Mouse (Mus musculus): ENCODE measurements at regions not wholly inside any gene's neighbourhood (a gene's known extent, or its start where the extent isn't known, plus 50 kb on each side); places are given as distances from the start of the nearest gene placed in this dataset.

GRCm38 (mm10) chr3:66510455-66510854 lies 213.8 kb upstream of the Veph1 start:
- 0 out of 2 replicates have a peak, but pooled peaks cover 20% of the 10 kb centered on the region for H3K27me3 ChIP-seq (replicated peaks; ENCODE audit: low read depth, poor library complexity, severe bottlenecking)
- H3K36me3 ChIP-seq (replicated peaks): no peaks in the 10 kb centered on the region
- DNase-seq (ENCODE audit: low spot score): no peak
- WGBS: 70% methylated on average over 4 of the region's 4 CpGs
- H3K4me1 ChIP-seq: peaks cover 20% of the 10 kb centered on the region
- no peak overlapping the region for H3K27ac ChIP-seq (replicated peaks)
- no peaks in the 10 kb centered on the region for H3K9me3 ChIP-seq
- no peak overlapping the region for H3K4me3 ChIP-seq

GRCm38 (mm10) chr3:66506125-66506524 lies 209.5 kb upstream of the Veph1 start:
- peak; percentile 60 for DNase-seq (ENCODE audit: low spot score)
- no peak overlapping the region for H3K27ac ChIP-seq (replicated peaks)

DNA sequence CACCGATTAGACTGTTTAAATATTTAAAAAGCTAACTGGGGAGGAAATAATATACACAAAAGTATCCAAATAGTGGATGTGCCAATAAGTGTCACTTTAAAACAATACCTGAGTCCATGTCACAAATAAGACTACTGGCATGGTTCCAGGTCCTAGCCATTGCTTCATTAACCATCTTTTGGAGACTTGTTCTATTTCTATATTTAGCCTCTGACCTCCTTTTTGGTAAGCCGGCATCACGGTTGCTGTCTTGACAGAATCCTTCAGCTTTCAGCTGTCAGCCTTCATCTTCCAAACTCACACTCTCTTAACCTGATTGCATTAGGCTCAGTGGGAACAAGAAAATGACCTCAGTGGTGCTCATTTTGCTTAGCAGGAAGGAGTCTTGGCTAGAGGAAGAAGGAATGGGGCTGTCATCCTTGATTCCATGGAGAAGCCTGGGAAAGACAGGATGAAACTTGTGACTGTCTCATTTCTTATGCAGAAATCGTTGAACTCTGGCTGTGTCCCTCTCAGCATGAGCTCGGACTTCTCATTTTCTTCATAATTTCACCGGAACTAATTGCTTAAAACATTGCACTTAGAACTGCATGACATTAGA lies 208.9 kb upstream of the Veph1 start:
- H3K27me3 ChIP-seq (replicated peaks; ENCODE audit: low read depth, poor library complexity, severe bottlenecking): peaks cover 27% of the 10 kb centered on the region
- no peaks in the 10 kb centered on the region for H3K36me3 ChIP-seq (replicated peaks)
- H3K4me1 ChIP-seq: peaks cover 37% of the 10 kb centered on the region
- no peak overlapping the region for H3K4me3 ChIP-seq
- no peaks in the 10 kb centered on the region for H3K9me3 ChIP-seq
- peak; percentile 11 for DNase-seq (ENCODE audit: low spot score)
- WGBS: 41% methylated on average over 6 of the region's 6 CpGs
- no peak overlapping the region for H3K27ac ChIP-seq (replicated peaks)

More at GRCm38 (mm10) chr3:66506125-66506524, 209.5 kb upstream of the Veph1 start:
- H3K4me3 ChIP-seq: no peak overlapping the region
- no peaks in the 10 kb centered on the region for H3K36me3 ChIP-seq (replicated peaks)
- H3K9me3 ChIP-seq: no peaks in the 10 kb centered on the region
- peaks cover 30% of the 10 kb centered on the region; the same call in 1 of the 2 replicates for H3K27me3 ChIP-seq (replicated peaks; ENCODE audit: low read depth, poor library complexity, severe bottlenecking)
- H3K4me1 ChIP-seq: peaks cover 37% of the 10 kb centered on the region

DNA sequence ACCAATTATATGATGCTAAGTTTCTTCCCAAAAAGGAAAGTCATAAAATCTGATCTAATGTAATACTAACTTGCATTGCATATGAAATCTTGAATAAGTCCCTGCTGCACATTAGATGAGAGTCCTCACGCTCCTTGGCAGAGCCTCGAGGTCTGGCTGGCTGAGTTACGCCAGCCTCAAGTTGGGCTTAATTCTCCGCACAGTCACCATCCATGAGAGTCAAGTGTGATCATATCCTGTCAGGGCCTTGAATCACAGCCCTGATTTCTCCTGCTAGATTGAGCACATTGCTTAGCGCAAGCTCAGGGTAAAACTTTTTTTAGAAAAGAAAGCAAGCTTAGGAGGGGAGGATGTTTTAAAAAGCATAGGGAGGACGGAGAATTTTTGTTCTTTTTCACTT lies 208.1 kb upstream of the Veph1 start:
- no peak for DNase-seq (ENCODE audit: low spot score)
- 80% methylated on average over 6 of the region's 6 CpGs for WGBS
- Histone ChIP-seq H3K4me1 (peaks cover 37% of the 10 kb centered on the region), H3K9me3 (no peaks in the 10 kb centered on the region), H3K4me3 (no peak overlapping the region), H3K27me3 (replicated peaks; ENCODE audit: low read depth, poor library complexity, severe bottlenecking) (peaks cover 22% of the 10 kb centered on the region), H3K36me3 (replicated peaks) (no peaks in the 10 kb centered on the region), H3K27ac (replicated peaks) (no peak overlapping the region)

GRCm38 (mm10) chr3:66503615-66504014 lies 207.0 kb upstream of the Veph1 start:
- 85% methylated on average over 3 of the region's 3 CpGs for WGBS
- H3K27me3 ChIP-seq (replicated peaks; ENCODE audit: low read depth, poor library complexity, severe bottlenecking): peaks cover 22% of the 10 kb centered on the region
- H3K27ac ChIP-seq (replicated peaks): no peak overlapping the region
- H3K36me3 ChIP-seq (replicated peaks): no peaks in the 10 kb centered on the region
- no peak overlapping the region for H3K4me3 ChIP-seq
- H3K9me3 ChIP-seq: no peaks in the 10 kb centered on the region
- DNase-seq (ENCODE audit: low spot score): no peak
- H3K4me1 ChIP-seq: peaks cover 37% of the 10 kb centered on the region

GRCm38 (mm10) chr3:66501865-66502264 lies 205.2 kb upstream of the Veph1 start:
- WGBS: 56% methylated on average over 4 of the region's 4 CpGs
- peak; percentile 40 for DNase-seq (ENCODE audit: low spot score)
- H3K4me3 ChIP-seq: no peak overlapping the region
- H3K27ac ChIP-seq (replicated peaks): no peak overlapping the region
- no peaks in the 10 kb centered on the region for H3K36me3 ChIP-seq (replicated peaks)
- H3K27me3 ChIP-seq (replicated peaks; ENCODE audit: low read depth, poor library complexity, severe bottlenecking): peaks cover 20% of the 10 kb centered on the region
- no peaks in the 10 kb centered on the region for H3K9me3 ChIP-seq
- peaks cover 31% of the 10 kb centered on the region for H3K4me1 ChIP-seq

DNA sequence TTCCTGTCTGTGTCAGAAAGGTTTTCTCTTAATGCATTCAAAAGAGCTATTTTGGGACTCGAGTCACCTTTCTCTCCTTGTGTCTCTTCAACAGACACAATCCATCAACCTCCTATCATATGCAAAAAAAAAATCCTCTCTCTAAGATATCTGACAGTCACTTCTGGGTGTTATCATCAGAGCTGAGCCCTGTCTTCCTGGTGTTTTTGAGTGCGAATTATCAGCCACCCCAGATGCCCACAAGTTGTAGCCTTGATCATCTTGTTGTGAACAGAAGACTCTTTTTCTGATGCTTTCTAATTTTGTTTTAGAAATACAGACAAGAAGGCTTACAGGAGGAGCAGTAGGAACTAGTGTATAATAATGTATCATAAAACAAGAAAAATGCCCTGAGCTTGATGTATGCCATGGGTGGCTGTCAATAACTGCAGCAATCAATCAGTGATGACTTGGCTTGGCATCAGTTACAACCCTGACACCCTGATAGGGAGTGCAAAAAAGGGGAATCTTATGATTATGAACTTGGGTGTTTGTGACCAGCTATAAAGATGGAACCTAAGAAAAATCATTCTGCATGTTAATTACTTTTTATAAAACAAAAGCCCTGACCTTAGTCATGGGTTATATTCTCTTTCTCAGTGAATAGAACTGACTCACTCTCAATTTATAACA lies 197.9 kb upstream of the Veph1 start:
- no peak for DNase-seq (ENCODE audit: low spot score)
- WGBS: 81% methylated on average over 2 of the region's 2 CpGs
- Histone ChIP-seq H3K27me3 (replicated peaks; ENCODE audit: low read depth, poor library complexity, severe bottlenecking) (peaks cover 12% of the 10 kb centered on the region), H3K36me3 (replicated peaks) (no peaks in the 10 kb centered on the region), H3K4me3 (no peak overlapping the region), H3K4me1 (0 out of 2 replicates have a peak, but pooled peaks cover 6% of the 10 kb centered on the region), H3K27ac (replicated peaks) (no peak overlapping the region), H3K9me3 (no peaks in the 10 kb centered on the region)

- Histone ChIP-seq H3K27me3 (replicated peaks; ENCODE audit: low read depth, poor library complexity, severe bottlenecking) (peaks cover 16% of the 10 kb centered on the region), H3K9me3 (no peaks in the 10 kb centered on the region)
Observed at GRCm38 (mm10) chr3:66490696-66491357, 194.2 kb upstream of the Veph1 start.

DNA sequence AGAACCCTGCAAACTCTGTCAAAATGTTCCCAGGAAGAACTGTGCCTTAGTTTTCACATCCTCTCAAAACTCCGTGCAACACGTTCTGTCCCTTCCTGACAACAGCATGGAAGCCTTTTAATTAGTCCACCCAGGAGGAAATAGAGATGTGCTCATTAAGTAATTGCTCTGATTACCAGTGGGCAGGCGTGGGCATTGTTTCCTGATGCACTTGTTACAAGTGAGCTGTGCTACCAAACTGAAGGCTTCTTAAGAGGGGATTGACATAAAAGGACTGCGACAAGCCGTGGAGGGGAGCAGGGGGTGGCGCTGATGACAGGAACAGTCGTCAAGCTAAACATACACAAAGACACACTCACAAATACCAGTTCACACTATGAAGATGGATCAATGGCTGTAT lies 192.1 kb upstream of the Veph1 start:
- H3K4me1 ChIP-seq: peaks cover 6% of the 10 kb centered on the region; the same call in 1 of the 2 replicates
- H3K4me3 ChIP-seq: no peak overlapping the region
- DNase-seq (ENCODE audit: low spot score): no peak
- no peak overlapping the region for H3K27ac ChIP-seq (replicated peaks)
- WGBS: 64% methylated on average over 7 of the region's 7 CpGs
- no peaks in the 10 kb centered on the region for H3K36me3 ChIP-seq (replicated peaks)
- no peaks in the 10 kb centered on the region for H3K9me3 ChIP-seq
- H3K27me3 ChIP-seq (replicated peaks; ENCODE audit: low read depth, poor library complexity, severe bottlenecking): peaks cover 16% of the 10 kb centered on the region

More at GRCm38 (mm10) chr3:66490696-66491357, 194.2 kb upstream of the Veph1 start:
- H3K4me1 ChIP-seq: peaks cover 6% of the 10 kb centered on the region; the same call in 1 of the 2 replicates
- no peaks in the 10 kb centered on the region for H3K36me3 ChIP-seq (replicated peaks)
- 45% methylated on average over 6 of the region's 6 CpGs for WGBS
- H3K27ac ChIP-seq (replicated peaks): no peak overlapping the region
- no peak overlapping the region for H3K4me3 ChIP-seq
- DNase-seq (ENCODE audit: low spot score): no peak

DNA sequence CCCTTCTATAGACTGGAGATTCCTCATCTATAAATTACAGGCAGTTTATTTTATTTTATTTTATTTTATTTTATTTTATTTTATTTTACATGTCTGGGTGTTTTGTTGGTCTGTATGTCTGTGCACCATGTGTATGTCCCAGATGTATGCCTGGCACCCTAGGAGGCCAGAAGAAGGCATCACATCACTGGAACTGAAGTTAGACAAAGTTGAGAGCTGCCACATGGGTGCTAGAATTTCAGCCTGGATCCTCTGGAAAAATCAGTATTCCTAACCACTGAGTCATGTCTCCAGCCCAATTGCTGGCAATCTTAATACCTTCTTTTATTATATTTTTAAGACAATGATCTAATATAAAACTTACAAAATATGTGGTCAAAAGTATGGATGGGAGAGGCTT lies 190.0 kb upstream of the Veph1 start:
- H3K36me3 ChIP-seq (replicated peaks): no peaks in the 10 kb centered on the region
- H3K27ac ChIP-seq (replicated peaks): no peak overlapping the region
- H3K4me3 ChIP-seq: no peak overlapping the region
- no peak for DNase-seq (ENCODE audit: low spot score)
- H3K4me1 ChIP-seq: peaks cover 14% of the 10 kb centered on the region; the same call in 1 of the 2 replicates
- no peaks in the 10 kb centered on the region for H3K9me3 ChIP-seq
- peaks cover 16% of the 10 kb centered on the region for H3K27me3 ChIP-seq (replicated peaks; ENCODE audit: low read depth, poor library complexity, severe bottlenecking)

DNA sequence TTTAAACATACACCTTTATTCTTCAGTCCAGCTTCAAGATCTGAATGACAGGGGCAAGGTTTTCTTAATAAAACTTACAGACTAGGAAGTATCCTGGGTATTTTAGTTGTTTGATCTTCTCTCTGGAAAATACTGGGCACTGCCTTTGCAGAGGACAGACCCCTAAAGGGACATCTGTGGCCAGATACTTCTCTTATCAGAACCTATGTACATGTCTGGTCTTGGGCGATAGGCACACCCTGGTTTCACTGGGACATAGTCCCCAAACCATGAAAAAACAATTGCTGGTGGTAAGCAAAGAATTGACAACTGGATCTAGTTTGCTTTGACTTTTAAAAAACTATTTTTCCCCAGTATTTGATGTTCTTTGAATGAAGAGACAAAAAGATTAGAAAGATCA lies 189.5 kb upstream of the Veph1 start:
- H3K9me3 ChIP-seq: no peaks in the 10 kb centered on the region
- no peak overlapping the region for H3K27ac ChIP-seq (replicated peaks)
- 84% methylated on average over 1 of the region's 1 CpGs for WGBS
- H3K4me1 ChIP-seq: peaks cover 14% of the 10 kb centered on the region; the same call in 1 of the 2 replicates
- no peak overlapping the region for H3K4me3 ChIP-seq
- no peak for DNase-seq (ENCODE audit: low spot score)
- peaks cover 16% of the 10 kb centered on the region for H3K27me3 ChIP-seq (replicated peaks; ENCODE audit: low read depth, poor library complexity, severe bottlenecking)
- H3K36me3 ChIP-seq (replicated peaks): no peaks in the 10 kb centered on the region

DNA sequence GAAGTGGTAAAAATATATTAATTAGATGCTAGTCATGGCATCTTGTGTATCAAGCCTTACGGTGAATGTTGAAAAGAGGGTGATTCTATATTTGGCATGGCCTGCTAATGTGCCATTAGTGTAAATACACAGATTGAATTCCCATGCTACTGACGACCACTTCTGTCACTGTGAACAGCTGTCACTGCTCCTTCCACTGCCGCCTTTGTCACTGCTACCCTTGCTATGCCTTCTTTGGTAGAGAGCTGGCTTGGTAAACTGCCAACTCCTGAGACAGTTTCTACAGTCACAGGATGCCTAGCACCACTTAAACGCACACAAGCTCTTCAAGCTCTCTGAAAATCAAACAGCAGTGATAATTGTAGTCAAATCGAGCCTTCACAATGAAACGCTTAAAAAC lies 184.1 kb upstream of the Veph1 start:
- DNase-seq (ENCODE audit: low spot score): no peak
- peaks cover 6% of the 10 kb centered on the region; the same call in 1 of the 2 replicates for H3K27me3 ChIP-seq (replicated peaks; ENCODE audit: low read depth, poor library complexity, severe bottlenecking)
- no peaks in the 10 kb centered on the region for H3K9me3 ChIP-seq
- WGBS: 80% methylated on average over 6 of the region's 6 CpGs
- H3K4me1 ChIP-seq: peaks cover 23% of the 10 kb centered on the region
- H3K36me3 ChIP-seq (replicated peaks): no peaks in the 10 kb centered on the region
- no peak overlapping the region for H3K27ac ChIP-seq (replicated peaks)
- no peak overlapping the region for H3K4me3 ChIP-seq

- DNase-seq (ENCODE audit: low spot score): no peak
- Histone ChIP-seq H3K4me3 (no peak overlapping the region), H3K36me3 (replicated peaks) (no peaks in the 10 kb centered on the region), H3K27me3 (replicated peaks; ENCODE audit: low read depth, poor library complexity, severe bottlenecking) (peaks cover 6% of the 10 kb centered on the region; the same call in 1 of the 2 replicates), H3K4me1 (peaks cover 23% of the 10 kb centered on the region), H3K27ac (replicated peaks) (no peak overlapping the region), H3K9me3 (no peaks in the 10 kb centered on the region)
- 46% methylated on average over 4 of the region's 4 CpGs for WGBS
Observed at GRCm38 (mm10) chr3:66479266-66479665, 182.6 kb upstream of the Veph1 start.
